Mouse (Mus musculus) hindbrain, embryonic 16.5 days (tissue): Measurements from ENCODE around the gene Rita1. TPM values are rescaled to one million over a fixed set of nuclear protein-coding genes. Genes with fewer than 3 reads are reported as not detected.

Experiments
- ATAC-seq: fragments of 200-750 bp; cut with Nextera tagmentation; 2 replicates; pipeline ENCODE4 v1.8.0; 2017; ENCODE audit warnings: moderate TSS enrichment, moderate library complexity
- H3K27ac ChIP-seq: fragments of 300-500 bp; sonication (generic); 2 replicates; pipeline ENCODE4 v1.5.1; 2014; ENCODE audit warnings: low read depth, mild to moderate bottlenecking, control low read depth, low read length, moderate library complexity
- H3K27me3 ChIP-seq: fragments of 300-500 bp; sonication (generic); replicated peaks from 2 replicates; pipeline ENCODE4 v1.6.1; 2014; ENCODE audit warnings: low read length; ENCODE audit not compliant: control insufficient read depth, insufficient read depth
- H3K36me3 ChIP-seq: fragments of 300-500 bp; sonication (generic); 2 replicates; pipeline ENCODE4 v1.6.1; 2014; ENCODE audit warnings: mild to moderate bottlenecking, low read length, moderate library complexity, mixed read lengths; ENCODE audit not compliant: control insufficient read depth, insufficient read depth
- H3K4me1 ChIP-seq: fragments of 300-500 bp; sonication (generic); 2 replicates; pipeline ENCODE4 v1.6.1; 2014; ENCODE audit warnings: low read depth, low read length; ENCODE audit not compliant: control insufficient read depth, insufficient read depth
- H3K4me2 ChIP-seq: fragments of 300-500 bp; sonication (generic); 2 replicates; pipeline ENCODE4 v1.6.1; 2014; ENCODE audit warnings: mild to moderate bottlenecking, low read length, control low read depth, moderate library complexity
- H3K4me3 ChIP-seq: fragments of 300-500 bp; sonication (generic); 2 replicates; pipeline ENCODE4 v1.5.1; 2014; ENCODE audit warnings: mild to moderate bottlenecking, low read length, control low read depth, moderate library complexity
- H3K9ac ChIP-seq: fragments of 300-500 bp; sonication (generic); 2 replicates; pipeline ENCODE4 v1.6.1; 2014; ENCODE audit warnings: low read depth, mild to moderate bottlenecking, control low read depth, low read length, moderate library complexity
- H3K9me3 ChIP-seq: fragments of 300-500 bp; sonication (generic); 2 replicates; pipeline ENCODE4 v1.6.1; 2014; ENCODE audit warnings: mild to moderate bottlenecking, low read length, moderate library complexity; ENCODE audit not compliant: control insufficient read depth
- WGBS: fragments of 180-500 bp; shearing (Covaris S2); extraction: QIAGEN DNeasy Blood & Tissue Kit; methylation state at CpG from one replicate; pipeline ENCODE4 v1.1.7; 2014; 5-methylcytosine and 5-hydroxymethylcytosine counted together
- polyA plus RNA-seq: library from polyadenylated mRNA; unstranded; fragments of >200 nt; fragmentation: Nextera tagmentation; extraction: Ambion mirVana; gene quantifications from 2 replicates; pipeline ENCODE4 v1.2.1, GENCODE M21; 2015

Rita1 gene
- polyA plus RNA-seq, 1 experiment from 2014 or later = 29.3 TPM

DNA sequence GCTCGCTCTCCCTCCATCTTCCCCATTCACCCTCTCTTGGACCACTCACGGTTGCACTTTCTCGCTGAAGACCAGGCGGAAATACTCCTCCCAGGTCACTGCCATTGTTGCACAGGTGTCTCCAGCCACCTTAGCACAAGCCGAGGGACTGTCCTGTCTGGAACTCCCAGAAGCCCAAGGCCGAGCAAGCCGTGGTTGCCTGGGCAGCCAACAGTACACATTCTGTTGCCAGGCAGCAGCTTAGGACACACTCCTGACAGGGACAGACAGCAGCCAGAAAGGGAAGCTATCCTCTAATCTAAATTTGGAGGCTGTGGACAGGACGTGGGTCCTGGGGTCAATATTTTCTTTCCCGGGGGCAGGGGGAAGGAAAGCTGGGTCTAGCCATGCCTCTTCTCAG lies 21.7 kb upstream of the Rita1 start, which contains the start of gene Cfap73:
Gene Cfap73, minus strand, starts transcription at position 105 of the 400 bp plus-strand sequence.
- no peak within 1 kb of the TSS for H3K27ac ChIP-seq
- ATAC-seq = no peak
- peaks cover 2% of the 10 kb centered on the region; the same call in 1 of the 2 replicates for H3K27me3 ChIP-seq
- H3K4me1 ChIP-seq = no peaks in the 10 kb centered on the region
- H3K4me3 ChIP-seq = no peak within 1 kb of the TSS
- 59% methylated on average over 9 of the region's 9 CpGs for WGBS
- no peak within 1 kb of the TSS for H3K4me2 ChIP-seq
- no peaks in the 10 kb centered on the region for H3K36me3 ChIP-seq
- no peaks in the 10 kb centered on the region for H3K9me3 ChIP-seq
- no peak within 1 kb of the TSS for H3K9ac ChIP-seq

DNA sequence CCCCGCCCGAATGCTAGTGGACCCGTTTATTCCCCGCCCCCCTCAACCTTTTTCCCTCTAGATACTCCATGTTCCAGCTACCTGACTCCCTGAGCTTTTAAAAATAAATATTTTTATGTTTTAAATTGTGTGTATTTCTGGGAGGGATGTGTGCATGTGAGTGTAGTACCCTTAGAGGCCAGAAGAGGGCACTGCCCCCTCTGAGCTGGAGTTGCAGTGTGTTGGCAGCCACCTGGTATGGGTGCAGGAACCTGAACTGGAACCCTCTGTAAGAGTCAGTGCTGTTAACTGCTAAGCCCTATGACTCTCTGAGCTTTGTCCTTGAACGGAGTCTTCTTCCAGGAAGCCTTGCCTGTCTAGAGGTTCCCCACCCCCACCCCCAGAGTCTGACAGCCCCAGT lies 19.5 kb upstream of the Rita1 start:
- Histone ChIP-seq H3K36me3 (peaks cover 3% of the 10 kb centered on the region; the same call in 1 of the 2 replicates), H3K27ac (no peak overlapping the region), H3K4me1 (no peaks in the 10 kb centered on the region), H3K9ac (no peak overlapping the region), H3K9me3 (no peaks in the 10 kb centered on the region), H3K4me2 (no peak overlapping the region), H3K4me3 (no peak overlapping the region), H3K27me3 (peaks cover 2% of the 10 kb centered on the region; the same call in 1 of the 2 replicates)
- no peak for ATAC-seq
- 90% methylated on average over 5 of the region's 5 CpGs for WGBS

DNA sequence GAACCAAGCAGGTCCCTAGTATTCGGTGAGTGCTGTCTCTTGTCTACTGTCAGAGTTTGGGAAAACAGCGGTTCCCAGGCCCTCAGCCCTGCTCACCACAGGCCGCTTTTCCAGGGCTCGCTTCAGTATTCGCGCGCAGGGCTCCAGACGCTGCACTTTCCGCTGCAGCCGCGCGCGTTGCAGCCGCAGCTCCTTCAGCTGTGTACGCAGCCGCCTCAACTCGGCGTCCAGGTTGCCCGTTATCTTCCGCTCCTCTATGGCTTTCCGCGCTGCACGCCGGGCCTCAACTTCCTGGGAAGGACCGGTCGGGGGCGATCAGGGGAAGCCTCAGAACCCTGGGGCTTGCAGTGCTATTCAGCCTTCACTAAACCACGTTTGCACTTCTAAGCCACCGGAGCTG lies 18.7 kb upstream of the Rita1 start:
- no peak for ATAC-seq
- peak overlapping the region; percentile 19; the same call in 1 of the 2 replicates for H3K4me3 ChIP-seq
- H3K9ac ChIP-seq = peak overlapping the region; percentile 39; the same call in 1 of the 2 replicates
- H3K4me1 ChIP-seq = no peaks in the 10 kb centered on the region
- H3K36me3 ChIP-seq = peaks cover 9% of the 10 kb centered on the region; the same call in 1 of the 2 replicates
- H3K27ac ChIP-seq = no peak overlapping the region
- H3K4me2 ChIP-seq = peak overlapping the region; percentile 49
- peaks cover 2% of the 10 kb centered on the region; the same call in 1 of the 2 replicates for H3K27me3 ChIP-seq
- WGBS = 6% methylated on average over 29 of the region's 29 CpGs
- H3K9me3 ChIP-seq = no peaks in the 10 kb centered on the region

DNA sequence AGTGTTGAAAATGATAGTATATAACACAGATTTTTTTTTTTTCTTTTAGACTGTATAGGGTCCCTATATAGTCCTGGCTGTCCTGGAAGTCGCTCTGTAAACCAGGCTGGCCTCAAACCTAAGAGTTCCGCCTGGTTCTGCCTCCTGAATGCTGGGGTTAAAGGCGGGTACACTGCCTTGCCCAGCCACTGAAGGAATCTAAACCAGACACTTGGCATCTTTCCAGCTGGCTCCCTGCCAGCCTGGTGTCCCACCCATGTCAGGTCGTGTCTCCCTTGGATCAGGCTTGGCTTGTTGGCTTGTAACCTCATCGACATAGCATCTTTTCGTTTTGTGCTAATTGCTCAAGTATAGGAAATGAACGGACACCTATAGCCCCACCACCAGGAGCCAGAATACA lies 16.2 kb upstream of the Rita1 start:
- peaks cover 25% of the 10 kb centered on the region for H3K36me3 ChIP-seq
- H3K4me2 ChIP-seq = no peak overlapping the region
- H3K9ac ChIP-seq = no peak overlapping the region
- H3K4me3 ChIP-seq = no peak overlapping the region
- no peaks in the 10 kb centered on the region for H3K9me3 ChIP-seq
- no peak overlapping the region for H3K27ac ChIP-seq
- H3K27me3 ChIP-seq = peaks cover 2% of the 10 kb centered on the region; the same call in 1 of the 2 replicates
- WGBS = 59% methylated on average over 7 of the region's 7 CpGs
- no peaks in the 10 kb centered on the region for H3K4me1 ChIP-seq
- ATAC-seq = no peak

DNA sequence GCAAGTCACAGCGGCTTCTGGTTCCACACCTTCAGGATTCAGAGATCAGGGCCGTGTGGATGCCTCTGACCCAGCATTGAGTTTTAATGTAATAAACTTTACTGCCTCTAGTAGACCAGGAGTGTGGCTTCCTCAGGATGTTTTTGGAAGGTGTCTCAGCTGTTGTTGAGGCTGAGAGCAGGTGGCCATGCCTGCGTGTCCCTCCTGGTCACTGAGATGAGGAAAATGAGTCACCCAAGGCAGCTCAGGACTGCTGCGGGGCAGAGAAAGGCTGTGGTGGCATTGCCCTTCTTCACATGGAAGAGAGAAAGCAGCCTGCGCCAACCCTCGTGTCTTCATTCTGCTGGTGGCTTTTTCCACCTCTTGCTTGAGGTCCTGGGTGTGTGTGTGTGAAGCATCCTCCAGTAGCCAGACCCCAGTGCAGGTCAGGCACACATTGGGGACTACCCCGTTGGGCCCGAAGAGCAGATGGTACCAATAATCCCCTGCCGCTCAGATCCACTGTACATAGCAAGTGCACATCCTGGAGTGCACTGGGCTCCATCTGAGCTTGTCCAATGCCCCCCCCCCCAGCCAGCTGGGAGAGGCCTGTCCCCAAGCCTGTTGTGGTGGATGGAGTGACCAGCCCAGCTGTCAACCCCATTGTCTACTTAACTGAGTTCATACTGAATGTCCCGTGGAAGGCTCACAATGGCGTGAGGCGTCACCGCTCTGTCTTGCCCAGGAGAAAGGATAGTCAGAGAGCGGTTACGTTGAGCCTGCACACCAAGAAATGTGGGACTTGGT lies 15.3 kb upstream of the Rita1 start:
- peaks cover 2% of the 10 kb centered on the region; the same call in 1 of the 2 replicates for H3K27me3 ChIP-seq
- H3K4me2 ChIP-seq = no peak overlapping the region
- no peak overlapping the region for H3K27ac ChIP-seq
- H3K9ac ChIP-seq = no peak overlapping the region
- H3K4me1 ChIP-seq = no peaks in the 10 kb centered on the region
- H3K9me3 ChIP-seq = no peaks in the 10 kb centered on the region
- H3K36me3 ChIP-seq = peaks cover 30% of the 10 kb centered on the region
- ATAC-seq = no peak
- 74% methylated on average over 15 of the region's 15 CpGs for WGBS
- no peak overlapping the region for H3K4me3 ChIP-seq

DNA sequence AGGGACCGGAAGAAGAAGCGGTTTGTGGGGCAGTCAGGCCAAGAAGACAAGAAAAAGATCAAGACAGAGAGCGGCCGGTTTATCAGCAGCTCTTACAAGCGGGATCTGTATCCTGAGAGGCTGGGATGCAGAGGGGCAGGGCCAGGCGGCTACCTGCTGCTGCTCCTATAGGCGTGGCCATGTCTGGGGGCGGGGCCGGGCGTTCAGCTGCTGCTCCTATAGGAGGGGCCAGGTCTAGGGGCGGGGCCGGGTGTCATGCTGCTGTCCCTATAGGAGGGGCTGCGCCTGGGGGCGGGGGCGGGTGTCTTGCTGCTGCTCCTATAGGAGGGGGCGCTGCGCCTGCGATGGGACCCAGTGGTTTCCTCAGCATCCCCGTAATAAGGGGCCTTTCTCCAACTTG lies 14.0 kb upstream of the Rita1 start:
- Histone ChIP-seq H3K4me1 (no peaks in the 10 kb centered on the region), H3K27me3 (peaks cover 2% of the 10 kb centered on the region; the same call in 1 of the 2 replicates), H3K9me3 (no peaks in the 10 kb centered on the region), H3K36me3 (peaks cover 36% of the 10 kb centered on the region), H3K4me3 (no peak overlapping the region), H3K9ac (no peak overlapping the region), H3K27ac (no peak overlapping the region), H3K4me2 (no peak overlapping the region)
- no peak for ATAC-seq
- 30% methylated on average over 19 of the region's 19 CpGs for WGBS

DNA sequence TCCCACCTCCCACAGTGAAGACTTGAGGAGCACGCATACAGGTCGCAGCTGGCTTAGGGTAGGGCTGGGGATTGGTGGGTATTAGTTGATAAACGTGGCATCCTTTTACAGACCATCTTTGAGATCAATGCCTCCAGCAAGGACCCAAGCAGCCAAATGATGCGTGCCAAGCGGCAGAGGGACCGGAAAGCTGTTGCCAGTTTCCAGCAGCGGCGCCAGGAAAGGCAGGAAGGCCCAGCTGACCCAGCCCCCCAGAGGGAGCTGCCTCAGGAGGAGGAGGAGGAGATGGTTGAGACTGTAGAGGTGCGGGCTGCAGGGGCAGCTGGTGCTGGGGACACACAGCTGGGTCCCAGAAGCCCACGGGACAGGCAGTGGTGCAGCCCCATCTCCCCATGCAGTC lies 12.0 kb upstream of the Rita1 start:
- no peak overlapping the region for H3K9ac ChIP-seq
- no peak overlapping the region for H3K4me2 ChIP-seq
- no peak overlapping the region for H3K27ac ChIP-seq
- H3K4me3 ChIP-seq = no peak overlapping the region
- ATAC-seq = no peak
- no peaks in the 10 kb centered on the region for H3K9me3 ChIP-seq
- WGBS = 82% methylated on average over 10 of the region's 10 CpGs
- H3K4me1 ChIP-seq = no peaks in the 10 kb centered on the region
- H3K27me3 ChIP-seq = no peaks in the 10 kb centered on the region
- H3K36me3 ChIP-seq = peaks cover 47% of the 10 kb centered on the region

DNA sequence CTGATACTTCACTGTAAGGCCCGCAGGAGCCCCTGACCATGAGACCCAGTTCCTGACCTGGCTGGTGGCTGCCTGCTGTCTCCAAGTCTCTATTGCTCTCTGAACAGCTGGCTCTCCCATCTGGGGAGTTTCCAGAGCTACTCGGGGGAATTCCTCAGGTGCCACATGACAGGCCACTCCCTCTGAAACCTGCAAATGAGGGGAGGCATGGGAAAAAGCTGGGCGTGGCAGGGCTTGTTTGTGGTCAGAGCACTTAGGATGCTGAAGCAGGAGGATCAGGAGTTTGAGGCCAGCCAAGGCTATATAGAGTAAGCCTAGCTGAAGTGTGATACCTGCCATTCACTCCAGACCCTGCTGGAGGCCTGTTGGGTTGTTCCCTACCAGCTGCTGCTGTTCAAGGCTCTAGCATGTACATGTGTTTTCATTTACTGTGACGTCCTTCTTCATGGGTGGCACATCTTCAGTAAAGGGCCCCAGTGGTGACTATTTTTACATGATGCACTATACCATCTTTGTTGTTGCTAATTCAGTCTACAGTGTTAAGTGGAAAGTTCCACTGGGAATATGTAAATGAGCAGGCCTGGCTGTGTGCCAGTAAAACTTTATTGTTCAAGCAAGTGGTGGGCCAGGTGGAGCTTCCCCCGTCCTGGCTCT lies 9.9 kb upstream of the Rita1 start:
- H3K9me3 ChIP-seq = no peaks in the 10 kb centered on the region
- H3K4me2 ChIP-seq = no peak overlapping the region
- H3K27me3 ChIP-seq = no peaks in the 10 kb centered on the region
- H3K9ac ChIP-seq = 0 out of 2 replicates have a peak overlapping the region, but pooled peaks have one; percentile 9
- no peak for ATAC-seq
- no peak overlapping the region for H3K4me3 ChIP-seq
- 71% methylated on average over 5 of the region's 5 CpGs for WGBS
- H3K27ac ChIP-seq = 0 out of 2 replicates have a peak overlapping the region, but pooled peaks have one; percentile 17
- H3K36me3 ChIP-seq = peaks cover 60% of the 10 kb centered on the region
- H3K4me1 ChIP-seq = no peaks in the 10 kb centered on the region

DNA sequence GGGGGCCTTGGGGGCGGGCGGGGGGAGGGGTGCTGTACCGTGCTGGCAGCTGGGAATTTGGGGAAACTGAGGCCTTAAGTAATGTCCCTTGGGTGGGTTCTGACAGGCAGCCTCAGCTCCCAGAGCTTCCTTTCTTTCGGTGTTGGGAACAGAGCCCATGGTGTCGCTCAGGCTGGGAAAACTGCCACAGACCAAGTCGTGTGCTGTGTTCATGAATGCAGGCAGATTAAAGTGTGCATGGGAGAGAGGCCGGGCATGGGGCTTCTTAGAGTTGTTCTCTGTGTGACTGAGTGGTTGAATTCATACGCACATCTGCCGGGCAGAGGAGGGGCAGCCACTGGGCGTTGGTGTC lies 9.4 kb upstream of the Rita1 start:
- 87% methylated on average over 10 of the region's 10 CpGs for WGBS
- H3K27me3 ChIP-seq = no peaks in the 10 kb centered on the region
- H3K4me3 ChIP-seq = no peak overlapping the region
- H3K9ac ChIP-seq = no peak overlapping the region
- no peak for ATAC-seq
- no peaks in the 10 kb centered on the region for H3K9me3 ChIP-seq
- H3K4me2 ChIP-seq = no peak overlapping the region
- no peaks in the 10 kb centered on the region for H3K4me1 ChIP-seq
- H3K27ac ChIP-seq = 0 out of 2 replicates have a peak overlapping the region, but pooled peaks have one; percentile 17
- peaks cover 61% of the 10 kb centered on the region for H3K36me3 ChIP-seq
